Mouse (Mus musculus): ENCODE results near the gene Vash2. TPM values are rescaled to one million over a fixed set of nuclear protein-coding genes. Genes with fewer than 3 reads are reported as not detected.
"Not testable (repeated sequence)": the region's sequence is repeated elsewhere in the genome, so short reads cannot be mapped to it uniquely, and the experiment has no call there.

The Vash2 gene
- 0.11 TPM in 1 of 2 replicates, not detected in the other for polyA plus RNA-seq (2012)

GRCm38 (mm10) chr1:190979100-190979563, at the start of gene Vash2:
Gene Vash2, minus strand, starts transcription at chr1:190979296.
- Histone ChIP-seq H3K9me3 (ENCODE audit: control insufficient read depth, low read length) (peaks cover 5% of the 10 kb centered on the region; the same call in 1 of the 2 replicates), H3K36me3 (ENCODE audit: control insufficient read depth) (no peaks in the 10 kb centered on the region), H3K27me3 (ENCODE audit: control insufficient read depth) (peaks cover 75% of the 10 kb centered on the region), H3K4me3 (replicated peaks) (peak within 1 kb of the TSS; percentile 30), H3K4me1 (ENCODE audit: control insufficient read depth) (no peaks in the 10 kb centered on the region)
- no peak for TF ChIP-seq GATA1 (IDR thresholded peaks at IDR 0.05; ENCODE audit: low read length)
- no peak for TF ChIP-seq TAL1 (IDR thresholded peaks at IDR 0.05; ENCODE audit: low read length)

- Histone ChIP-seq H3K4me1 (ENCODE audit: control insufficient read depth) (peaks cover 27% of the 10 kb centered on the region), H3K4me3 (replicated peaks) (peak within 1 kb of the TSS; percentile 91), H3K36me3 (ENCODE audit: control insufficient read depth) (peaks cover 8% of the 10 kb centered on the region), H3K27me3 (ENCODE audit: control insufficient read depth) (no peaks in the 10 kb centered on the region), H3K9me3 (ENCODE audit: control insufficient read depth, low read length) (no peaks in the 10 kb centered on the region)
- TF ChIP-seq GATA1 (IDR thresholded peaks at IDR 0.05; ENCODE audit: low read length) (no peak), TAL1 (IDR thresholded peaks at IDR 0.05; ENCODE audit: low read length) (no peak)
These were observed 47.1 kb upstream of the Vash2 start, which contains the start of gene Flvcr1 for GRCm38 (mm10) chr1:191026021-191026713. Gene Flvcr1, minus strand, starts transcription at chr1:191026158.

GRCm38 (mm10) chr1:191025016-191026012, 46.2 kb upstream of the Vash2 start:
- TF ChIP-seq TAL1 (IDR thresholded peaks at IDR 0.05; ENCODE audit: low read length) (no peak), GATA1 (IDR thresholded peaks at IDR 0.05; ENCODE audit: low read length) (no peak)
- no peaks in the 10 kb centered on the region for H3K9me3 ChIP-seq (ENCODE audit: control insufficient read depth, low read length)
- H3K36me3 ChIP-seq (ENCODE audit: control insufficient read depth): peaks cover 10% of the 10 kb centered on the region
- no peaks in the 10 kb centered on the region for H3K27me3 ChIP-seq (ENCODE audit: control insufficient read depth)
- H3K4me3 ChIP-seq (replicated peaks): peak overlapping the region; percentile 91
- peaks cover 27% of the 10 kb centered on the region for H3K4me1 ChIP-seq (ENCODE audit: control insufficient read depth)

GRCm38 (mm10) chr1:191023806-191024205, 44.7 kb upstream of the Vash2 start:
- peaks cover 13% of the 10 kb centered on the region for H3K36me3 ChIP-seq (ENCODE audit: control insufficient read depth)
- H3K9me3 ChIP-seq (ENCODE audit: control insufficient read depth, low read length); H3K4me3 ChIP-seq (replicated peaks); H3K27me3 ChIP-seq (ENCODE audit: control insufficient read depth): not testable (repeated sequence)
- peaks cover 27% of the 10 kb centered on the region for H3K4me1 ChIP-seq (ENCODE audit: control insufficient read depth)

GRCm38 (mm10) chr1:191023140-191023539, 44.0 kb upstream of the Vash2 start:
- peaks cover 27% of the 10 kb centered on the region for H3K4me1 ChIP-seq (ENCODE audit: control insufficient read depth)
- no peaks in the 10 kb centered on the region for H3K27me3 ChIP-seq (ENCODE audit: control insufficient read depth)
- no peak overlapping the region for H3K4me3 ChIP-seq (replicated peaks)
- TF ChIP-seq GATA1 (IDR thresholded peaks at IDR 0.05; ENCODE audit: low read length) (no peak), TAL1 (IDR thresholded peaks at IDR 0.05; ENCODE audit: low read length) (no peak)
- H3K36me3 ChIP-seq (ENCODE audit: control insufficient read depth): peaks cover 15% of the 10 kb centered on the region
- no peaks in the 10 kb centered on the region for H3K9me3 ChIP-seq (ENCODE audit: control insufficient read depth, low read length)

- Histone ChIP-seq H3K4me1 (ENCODE audit: control insufficient read depth) (peaks cover 16% of the 10 kb centered on the region), H3K27me3 (ENCODE audit: control insufficient read depth) (no peaks in the 10 kb centered on the region), H3K9me3 (ENCODE audit: control insufficient read depth, low read length) (no peaks in the 10 kb centered on the region), H3K4me3 (replicated peaks) (no peak overlapping the region), H3K36me3 (ENCODE audit: control insufficient read depth) (peaks cover 22% of the 10 kb centered on the region)
- no peak for TF ChIP-seq TAL1 (IDR thresholded peaks at IDR 0.05; ENCODE audit: low read length)
- no peak for TF ChIP-seq GATA1 (IDR thresholded peaks at IDR 0.05; ENCODE audit: low read length)
These were observed 41.9 kb upstream of the Vash2 start for GRCm38 (mm10) chr1:191021016-191021415.

- H3K36me3 ChIP-seq (ENCODE audit: control insufficient read depth): peaks cover 22% of the 10 kb centered on the region
These were observed 41.3 kb upstream of the Vash2 start for GRCm38 (mm10) chr1:191020217-191020924.

GRCm38 (mm10) chr1:191019803-191020202, 40.7 kb upstream of the Vash2 start:
- Histone ChIP-seq H3K9me3 (ENCODE audit: control insufficient read depth, low read length) (no peaks in the 10 kb centered on the region), H3K27me3 (ENCODE audit: control insufficient read depth) (no peaks in the 10 kb centered on the region), H3K4me1 (ENCODE audit: control insufficient read depth) (peaks cover 5% of the 10 kb centered on the region), H3K4me3 (replicated peaks) (no peak overlapping the region), H3K36me3 (ENCODE audit: control insufficient read depth) (peaks cover 24% of the 10 kb centered on the region)
- TF ChIP-seq TAL1 (IDR thresholded peaks at IDR 0.05; ENCODE audit: low read length): no peak
- TF ChIP-seq GATA1 (IDR thresholded peaks at IDR 0.05; ENCODE audit: low read length): no peak

More at GRCm38 (mm10) chr1:191020217-191020924, 41.3 kb upstream of the Vash2 start:
- no peak overlapping the region for H3K4me3 ChIP-seq (replicated peaks)
- no peaks in the 10 kb centered on the region for H3K9me3 ChIP-seq (ENCODE audit: control insufficient read depth, low read length)
- no peaks in the 10 kb centered on the region for H3K27me3 ChIP-seq (ENCODE audit: control insufficient read depth)
- H3K4me1 ChIP-seq (ENCODE audit: control insufficient read depth): peaks cover 10% of the 10 kb centered on the region
- no peak for TF ChIP-seq TAL1 (IDR thresholded peaks at IDR 0.05; ENCODE audit: low read length)
- TF ChIP-seq GATA1 (IDR thresholded peaks at IDR 0.05; ENCODE audit: low read length): no peak

Data from erythroblast, embryonic 14.5 days (primary cell).